Mouse (Mus musculus): ENCODE measurements around the gene BC005561.
A peak's percentile ranks its signal among the peaks of the same experiment; 100 is the strongest.

BC005561 gene

GRCm38 (mm10) chr5:104468586-104468985 is 39.6 kb upstream of the BC005561 start:
- Histone ChIP-seq H3K27me3 (ENCODE audit: insufficient read depth, low read length) (no peaks in the 10 kb centered on the region), H3K9me3 (ENCODE audit: low read length) (peaks cover 30% of the 10 kb centered on the region), H3K4me3 (replicated peaks; ENCODE audit: low read length) (no peak overlapping the region), H3K4me1 (replicated peaks; ENCODE audit: low read depth, low read length) (peaks cover 48% of the 10 kb centered on the region), H3K36me3 (ENCODE audit: insufficient read depth, low read length) (peaks cover 53% of the 10 kb centered on the region)
- TF ChIP-seq CTCF (conservative IDR thresholded peaks at IDR 0.05; ENCODE audit: low read length) (no peak), POU5F1 (IDR thresholded peaks at IDR 0.05; ENCODE audit: borderline replicate concordance, low read length) (no peak), NANOG (IDR thresholded peaks at IDR 0.05; ENCODE audit: borderline replicate concordance, low read length) (no peak)

- H3K4me1 ChIP-seq (replicated peaks; ENCODE audit: low read depth, low read length), result peaks cover 24% of the 10 kb centered on the region
- H3K27me3 ChIP-seq (ENCODE audit: insufficient read depth, low read length), result no peaks in the 10 kb centered on the region
- H3K36me3 ChIP-seq (ENCODE audit: insufficient read depth, low read length), result peaks cover 47% of the 10 kb centered on the region
- no peak overlapping the region for H3K4me3 ChIP-seq (replicated peaks; ENCODE audit: low read length)
- TF ChIP-seq POU5F1 (IDR thresholded peaks at IDR 0.05; ENCODE audit: borderline replicate concordance, low read length), result no peak
- TF ChIP-seq NANOG (IDR thresholded peaks at IDR 0.05; ENCODE audit: borderline replicate concordance, low read length), result no peak
- no peak for TF ChIP-seq CTCF (conservative IDR thresholded peaks at IDR 0.05; ENCODE audit: low read length)
- H3K9me3 ChIP-seq (ENCODE audit: low read length), result peaks cover 30% of the 10 kb centered on the region
Measured at GRCm38 (mm10) chr5:104470981-104471391, 37.2 kb upstream of the BC005561 start.

GRCm38 (mm10) chr5:104472371-104472770 is 35.8 kb upstream of the BC005561 start:
- Histone ChIP-seq H3K4me1 (replicated peaks; ENCODE audit: low read depth, low read length) (peaks cover 11% of the 10 kb centered on the region), H3K27me3 (ENCODE audit: insufficient read depth, low read length) (no peaks in the 10 kb centered on the region), H3K9me3 (ENCODE audit: low read length) (peaks cover 39% of the 10 kb centered on the region), H3K36me3 (ENCODE audit: insufficient read depth, low read length) (peaks cover 55% of the 10 kb centered on the region), H3K4me3 (replicated peaks; ENCODE audit: low read length) (no peak overlapping the region)
- peak; percentile 16 for TF ChIP-seq CTCF (conservative IDR thresholded peaks at IDR 0.05; ENCODE audit: low read length)
- TF ChIP-seq POU5F1 (IDR thresholded peaks at IDR 0.05; ENCODE audit: borderline replicate concordance, low read length), result no peak

DNA sequence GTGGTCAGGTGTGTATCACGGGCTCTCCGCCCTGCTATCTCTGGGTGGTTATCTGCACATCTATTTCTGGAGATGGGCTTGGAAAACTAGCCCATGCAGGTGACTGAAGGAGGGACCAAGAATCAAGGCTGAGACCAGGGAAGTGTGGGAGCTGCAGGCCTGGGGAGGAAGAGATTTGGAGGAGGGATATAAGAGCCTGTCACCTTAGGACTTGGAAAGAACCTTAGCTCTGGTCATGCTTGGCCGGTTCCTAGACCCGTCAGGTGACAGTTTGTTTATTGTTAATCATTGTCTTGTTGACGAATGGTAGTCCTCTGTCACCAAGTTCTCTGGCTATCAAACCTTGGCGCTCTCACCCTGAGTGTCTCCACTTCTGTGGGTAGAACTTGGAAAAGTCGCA is 27.8 kb upstream of the BC005561 start:
- Histone ChIP-seq H3K36me3 (ENCODE audit: insufficient read depth, low read length) (peaks cover 77% of the 10 kb centered on the region), H3K4me3 (replicated peaks; ENCODE audit: low read length) (no peak overlapping the region), H3K4me1 (replicated peaks; ENCODE audit: low read depth, low read length) (no peaks in the 10 kb centered on the region), H3K9me3 (ENCODE audit: low read length) (peaks cover 16% of the 10 kb centered on the region), H3K27me3 (ENCODE audit: insufficient read depth, low read length) (no peaks in the 10 kb centered on the region)
- TF ChIP-seq CTCF (conservative IDR thresholded peaks at IDR 0.05; ENCODE audit: low read length), result no peak
- TF ChIP-seq NANOG (IDR thresholded peaks at IDR 0.05; ENCODE audit: borderline replicate concordance, low read length), result no peak
- TF ChIP-seq POU5F1 (IDR thresholded peaks at IDR 0.05; ENCODE audit: borderline replicate concordance, low read length), result no peak

DNA sequence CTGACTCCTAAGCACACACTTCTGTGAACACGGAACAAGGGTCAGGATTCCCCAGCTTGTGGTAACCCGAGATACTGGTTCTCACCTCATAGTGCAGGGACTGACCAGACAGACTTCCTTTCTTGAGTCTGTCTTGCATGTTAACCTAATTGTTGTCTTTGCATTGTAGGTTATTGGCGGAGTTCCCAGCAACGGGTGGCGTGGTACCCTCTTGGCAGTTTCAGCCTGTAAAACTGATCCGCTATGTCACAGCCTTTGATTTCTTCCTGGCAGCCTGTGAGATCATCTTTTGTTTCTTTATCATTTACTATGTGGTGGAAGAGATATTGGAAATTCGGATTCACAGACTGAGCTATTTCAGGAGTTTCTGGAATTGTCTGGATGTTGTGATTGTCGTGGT is 25.3 kb upstream of the BC005561 start:
- H3K4me1 ChIP-seq (replicated peaks; ENCODE audit: low read depth, low read length), result peaks cover 6% of the 10 kb centered on the region; the same call in 1 of the 2 replicates
- TF ChIP-seq POU5F1 (IDR thresholded peaks at IDR 0.05; ENCODE audit: borderline replicate concordance, low read length) (no peak), NANOG (IDR thresholded peaks at IDR 0.05; ENCODE audit: borderline replicate concordance, low read length) (no peak), CTCF (conservative IDR thresholded peaks at IDR 0.05; ENCODE audit: low read length) (no peak)

GRCm38 (mm10) chr5:104491561-104491960 is 16.6 kb upstream of the BC005561 start:
- peaks cover 75% of the 10 kb centered on the region for H3K36me3 ChIP-seq (ENCODE audit: insufficient read depth, low read length)
- no peaks in the 10 kb centered on the region for H3K9me3 ChIP-seq (ENCODE audit: low read length)
- no peak for TF ChIP-seq CTCF (conservative IDR thresholded peaks at IDR 0.05; ENCODE audit: low read length)
- no peak for TF ChIP-seq POU5F1 (IDR thresholded peaks at IDR 0.05; ENCODE audit: borderline replicate concordance, low read length)
- no peak for TF ChIP-seq NANOG (IDR thresholded peaks at IDR 0.05; ENCODE audit: borderline replicate concordance, low read length)
- H3K27me3 ChIP-seq (ENCODE audit: insufficient read depth, low read length), result no peaks in the 10 kb centered on the region
- H3K4me1 ChIP-seq (replicated peaks; ENCODE audit: low read depth, low read length), result peaks cover 6% of the 10 kb centered on the region; the same call in 1 of the 2 replicates
- H3K4me3 ChIP-seq (replicated peaks; ENCODE audit: low read length), result no peak overlapping the region

More for the DNA sequence above, 25.3 kb upstream of the BC005561 start:
- no peak overlapping the region for H3K4me3 ChIP-seq (replicated peaks; ENCODE audit: low read length)
- H3K27me3 ChIP-seq (ENCODE audit: insufficient read depth, low read length), result no peaks in the 10 kb centered on the region
- peaks cover 3% of the 10 kb centered on the region for H3K9me3 ChIP-seq (ENCODE audit: low read length)
- H3K36me3 ChIP-seq (ENCODE audit: insufficient read depth, low read length), result peaks cover 85% of the 10 kb centered on the region

DNA sequence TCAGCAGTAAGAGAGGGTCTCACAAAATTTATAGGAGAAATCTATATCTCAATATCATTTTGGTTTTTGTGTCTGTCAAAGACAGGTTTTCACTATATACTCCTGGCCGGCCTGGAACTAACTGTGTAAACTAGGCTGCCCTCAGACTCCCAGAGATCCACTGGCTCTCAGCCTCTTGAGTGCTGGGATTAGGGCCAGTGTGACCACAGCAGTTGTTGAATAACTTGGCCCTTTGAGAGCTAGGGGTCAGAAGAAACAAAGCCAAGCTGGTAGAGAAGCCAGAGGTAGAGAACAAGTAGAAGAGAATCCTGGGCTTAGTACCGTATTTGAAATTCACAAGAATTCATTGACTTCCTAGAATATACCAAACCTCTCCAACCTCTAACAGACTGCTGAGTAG is 3.3 kb upstream of the BC005561 start:
- H3K4me3 ChIP-seq (replicated peaks; ENCODE audit: low read length), result no peak overlapping the region
- TF ChIP-seq POU5F1 (IDR thresholded peaks at IDR 0.05; ENCODE audit: borderline replicate concordance, low read length) (no peak), NANOG (IDR thresholded peaks at IDR 0.05; ENCODE audit: borderline replicate concordance, low read length) (no peak)
- H3K4me1 ChIP-seq (replicated peaks; ENCODE audit: low read depth, low read length), result peaks cover 15% of the 10 kb centered on the region
- H3K36me3 ChIP-seq (ENCODE audit: insufficient read depth, low read length), result peaks cover 41% of the 10 kb centered on the region
- no peaks in the 10 kb centered on the region for H3K27me3 ChIP-seq (ENCODE audit: insufficient read depth, low read length)
- peaks cover 11% of the 10 kb centered on the region for H3K9me3 ChIP-seq (ENCODE audit: low read length)

- Histone ChIP-seq H3K9me3 (ENCODE audit: low read length) (peaks cover 11% of the 10 kb centered on the region), H3K4me3 (replicated peaks; ENCODE audit: low read length) (peak overlapping the region; percentile 93), H3K27me3 (ENCODE audit: insufficient read depth, low read length) (no peaks in the 10 kb centered on the region), H3K4me1 (replicated peaks; ENCODE audit: low read depth, low read length) (peaks cover 20% of the 10 kb centered on the region), H3K36me3 (ENCODE audit: insufficient read depth, low read length) (peaks cover 22% of the 10 kb centered on the region)
- TF ChIP-seq NANOG (IDR thresholded peaks at IDR 0.05; ENCODE audit: borderline replicate concordance, low read length), result no peak
Measured at GRCm38 (mm10) chr5:104507829-104508194, 340 bp upstream of the BC005561 start.

DNA sequence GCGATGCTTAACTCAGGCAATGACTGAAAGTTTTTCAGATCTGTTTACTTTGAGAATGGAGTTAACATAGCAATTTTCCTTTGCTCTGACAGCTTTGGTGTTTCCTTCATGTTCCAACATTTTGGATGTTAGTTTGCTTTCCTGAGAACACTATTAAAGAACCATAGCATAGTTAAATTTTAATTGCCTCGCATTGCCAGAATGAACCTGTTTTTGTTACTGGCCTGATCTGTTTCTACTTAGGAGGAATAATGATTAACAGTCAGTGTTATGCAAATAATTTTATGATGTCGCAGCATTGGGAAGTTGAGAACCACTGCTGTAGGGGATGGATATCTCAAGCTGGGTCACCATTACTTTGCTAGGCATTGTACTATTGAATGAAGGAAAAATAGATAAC is 3.1 kb downstream of the BC005561 start:
- H3K4me3 ChIP-seq (replicated peaks; ENCODE audit: low read length), result no peak overlapping the region
- no peak for TF ChIP-seq NANOG (IDR thresholded peaks at IDR 0.05; ENCODE audit: borderline replicate concordance, low read length)
- H3K9me3 ChIP-seq (ENCODE audit: low read length), result peaks cover 7% of the 10 kb centered on the region
- peaks cover 20% of the 10 kb centered on the region for H3K4me1 ChIP-seq (replicated peaks; ENCODE audit: low read depth, low read length)
- no peaks in the 10 kb centered on the region for H3K27me3 ChIP-seq (ENCODE audit: insufficient read depth, low read length)
- no peaks in the 10 kb centered on the region for H3K36me3 ChIP-seq (ENCODE audit: insufficient read depth, low read length)

Data from E14TG2a.4 (cell line).